Mouse (Mus musculus): ENCODE measurements at regions not wholly inside any gene's neighbourhood (a gene's known extent, or its start where the extent isn't known, plus 50 kb on each side); places are given as distances from the start of the nearest gene placed in this dataset.
"Not testable (repeated sequence)": the region's sequence is repeated elsewhere in the genome, so short reads cannot be mapped to it uniquely, and the experiment has no call there.

- Histone ChIP-seq H3K4me2 (replicated peaks) (no peak overlapping the region), H3K4me1 (replicated peaks) (no peaks in the 10 kb centered on the region), H3K27me3 (no peaks in the 10 kb centered on the region), H3K4me3 (replicated peaks) (no peak overlapping the region), H3K9ac (replicated peaks) (no peak overlapping the region), H3K36me3 (no peaks in the 10 kb centered on the region), H3K27ac (no peak overlapping the region), H3K9me3 (0 out of 2 replicates have a peak, but pooled peaks cover 3% of the 10 kb centered on the region)
- no peak for ATAC-seq
- 93% methylated on average over 7 of the region's 7 CpGs for WGBS
These were observed 156.5 kb upstream of the Tbl1xr1 start for GRCm38 (mm10) chr3:21919931-21920330.

- H3K9ac ChIP-seq (replicated peaks) = no peak overlapping the region
- no peaks in the 10 kb centered on the region for H3K27me3 ChIP-seq
- ATAC-seq = no peak
- H3K27ac ChIP-seq = no peak overlapping the region
- 98% methylated on average over 6 of the region's 6 CpGs for WGBS
- no peak overlapping the region for H3K4me2 ChIP-seq (replicated peaks)
- H3K4me1 ChIP-seq (replicated peaks) = peaks cover 30% of the 10 kb centered on the region
- no peaks in the 10 kb centered on the region for H3K9me3 ChIP-seq
- no peak overlapping the region for H3K4me3 ChIP-seq (replicated peaks)
- H3K36me3 ChIP-seq = no peaks in the 10 kb centered on the region
These were observed 144.5 kb upstream of the Tbl1xr1 start for GRCm38 (mm10) chr3:21931951-21932350.

GRCm38 (mm10) chr3:21932696-21933095, 143.8 kb upstream of the Tbl1xr1 start:
- H3K4me1 ChIP-seq (replicated peaks) = peaks cover 37% of the 10 kb centered on the region
- H3K27me3 ChIP-seq; H3K27ac ChIP-seq; H3K9me3 ChIP-seq; H3K4me3 ChIP-seq (replicated peaks); H3K36me3 ChIP-seq; H3K9ac ChIP-seq (replicated peaks); H3K4me2 ChIP-seq (replicated peaks); ATAC-seq: not testable (repeated sequence)
- 91% methylated on average over 8 of the region's 8 CpGs for WGBS

- Histone ChIP-seq H3K4me3 (replicated peaks) (no peak overlapping the region), H3K9me3 (no peaks in the 10 kb centered on the region), H3K9ac (replicated peaks) (no peak overlapping the region), H3K27ac (peak overlapping the region; percentile 93), H3K4me1 (replicated peaks) (peaks cover 43% of the 10 kb centered on the region), H3K4me2 (replicated peaks) (peak overlapping the region; percentile 51), H3K36me3 (no peaks in the 10 kb centered on the region), H3K27me3 (no peaks in the 10 kb centered on the region)
- ATAC-seq = no peak
- whole genome bisulfite sequencing = 3% methylated on average over 5 of the region's 5 CpGs
These were observed 141.7 kb upstream of the Tbl1xr1 start for GRCm38 (mm10) chr3:21934731-21935271.

GRCm38 (mm10) chr3:21935571-21936261, 140.7 kb upstream of the Tbl1xr1 start:
- H3K9ac ChIP-seq (replicated peaks) = 0 out of 2 replicates have a peak overlapping the region, but pooled peaks have one; percentile 43
- peak overlapping the region; percentile 24 for H3K4me3 ChIP-seq (replicated peaks)
- H3K4me1 ChIP-seq (replicated peaks) = peaks cover 43% of the 10 kb centered on the region
- H3K4me2 ChIP-seq (replicated peaks) = peak overlapping the region; percentile 51
- no peaks in the 10 kb centered on the region for H3K9me3 ChIP-seq
- no peaks in the 10 kb centered on the region for H3K27me3 ChIP-seq
- peak overlapping the region; percentile 93 for H3K27ac ChIP-seq
- H3K36me3 ChIP-seq = no peaks in the 10 kb centered on the region
- peak; percentile 96 for ATAC-seq
- 2% methylated on average over 24 of the region's 24 CpGs for WGBS

- WGBS = 1% methylated on average over 8 of the region's 8 CpGs
- H3K27me3 ChIP-seq = no peaks in the 10 kb centered on the region
- H3K9ac ChIP-seq (replicated peaks) = no peak overlapping the region
- no peaks in the 10 kb centered on the region for H3K9me3 ChIP-seq
- H3K4me1 ChIP-seq (replicated peaks) = peaks cover 43% of the 10 kb centered on the region
- ATAC-seq = no peak
- no peaks in the 10 kb centered on the region for H3K36me3 ChIP-seq
- H3K27ac ChIP-seq = peak overlapping the region; percentile 93
- H3K4me2 ChIP-seq (replicated peaks) = peak overlapping the region; percentile 51
- H3K4me3 ChIP-seq (replicated peaks) = peak overlapping the region; percentile 20; the same call in 1 of the 2 replicates
These were observed 140.2 kb upstream of the Tbl1xr1 start for GRCm38 (mm10) chr3:21936262-21936603.

- Histone ChIP-seq H3K27ac (peak overlapping the region; percentile 93), H3K9ac (replicated peaks) (no peak overlapping the region), H3K4me2 (replicated peaks) (peak overlapping the region; percentile 51), H3K36me3 (no peaks in the 10 kb centered on the region), H3K4me3 (replicated peaks) (peak overlapping the region; percentile 20; the same call in 1 of the 2 replicates), H3K27me3 (no peaks in the 10 kb centered on the region), H3K9me3 (no peaks in the 10 kb centered on the region), H3K4me1 (replicated peaks) (peaks cover 43% of the 10 kb centered on the region)
- peak; percentile 10 for ATAC-seq
- 7% methylated on average over 8 of the region's 8 CpGs for WGBS
These were observed 139.8 kb upstream of the Tbl1xr1 start for GRCm38 (mm10) chr3:21936616-21937015.

GRCm38 (mm10) chr3:21937281-21938035, 139.0 kb upstream of the Tbl1xr1 start:
- Histone ChIP-seq H3K9ac (replicated peaks) (no peak overlapping the region), H3K4me2 (replicated peaks) (no peak overlapping the region), H3K9me3 (no peaks in the 10 kb centered on the region), H3K4me3 (replicated peaks) (no peak overlapping the region), H3K27me3 (no peaks in the 10 kb centered on the region), H3K4me1 (replicated peaks) (peaks cover 43% of the 10 kb centered on the region), H3K36me3 (no peaks in the 10 kb centered on the region), H3K27ac (no peak overlapping the region)
- ATAC-seq = no peak
- WGBS = 44% methylated on average over 7 of the region's 7 CpGs

GRCm38 (mm10) chr3:21938071-21938848, 138.2 kb upstream of the Tbl1xr1 start:
- Histone ChIP-seq H3K9ac (replicated peaks) (no peak overlapping the region), H3K4me1 (replicated peaks) (peaks cover 43% of the 10 kb centered on the region), H3K4me3 (replicated peaks) (no peak overlapping the region), H3K27ac (no peak overlapping the region), H3K36me3 (no peaks in the 10 kb centered on the region), H3K4me2 (replicated peaks) (no peak overlapping the region), H3K9me3 (no peaks in the 10 kb centered on the region), H3K27me3 (no peaks in the 10 kb centered on the region)
- 64% methylated on average over 11 of the region's 11 CpGs for WGBS
- ATAC-seq = no peak

- H3K4me2 ChIP-seq (replicated peaks) = no peak overlapping the region
- H3K36me3 ChIP-seq = no peaks in the 10 kb centered on the region
- peaks cover 32% of the 10 kb centered on the region for H3K4me1 ChIP-seq (replicated peaks)
- no peak overlapping the region for H3K27ac ChIP-seq
- no peaks in the 10 kb centered on the region for H3K9me3 ChIP-seq
- no peak for ATAC-seq
- no peak overlapping the region for H3K4me3 ChIP-seq (replicated peaks)
- no peaks in the 10 kb centered on the region; the same call in 1 of the 2 replicates for H3K27me3 ChIP-seq
- 95% methylated on average over 6 of the region's 6 CpGs for WGBS
- no peak overlapping the region for H3K9ac ChIP-seq (replicated peaks)
These were observed 136.7 kb upstream of the Tbl1xr1 start for GRCm38 (mm10) chr3:21939738-21940137.

- WGBS = 83% methylated on average over 2 of the region's 2 CpGs
- H3K36me3 ChIP-seq = no peaks in the 10 kb centered on the region
- ATAC-seq = no peak
These were observed 134.9 kb upstream of the Tbl1xr1 start for GRCm38 (mm10) chr3:21941596-21941995.

More at GRCm38 (mm10) chr3:21941596-21941995, 134.9 kb upstream of the Tbl1xr1 start:
- no peaks in the 10 kb centered on the region for H3K9me3 ChIP-seq
- H3K4me2 ChIP-seq (replicated peaks) = no peak overlapping the region
- no peak overlapping the region for H3K4me3 ChIP-seq (replicated peaks)
- H3K9ac ChIP-seq (replicated peaks) = no peak overlapping the region
- H3K27me3 ChIP-seq = no peaks in the 10 kb centered on the region; the same call in 1 of the 2 replicates
- no peak overlapping the region for H3K27ac ChIP-seq
- peaks cover 17% of the 10 kb centered on the region for H3K4me1 ChIP-seq (replicated peaks)
